Mouse (Mus musculus) hindbrain, embryonic 15.5 days (tissue): ENCODE data around the gene Cirbp. TPM values are rescaled to one million over a fixed set of nuclear protein-coding genes. Genes with fewer than 3 reads are reported as not detected.

Experiments used
- polyA plus RNA-seq: library from polyadenylated mRNA; unstranded; fragments of >200 nt; fragmentation: Nextera tagmentation; extraction: Ambion mirVana; gene quantifications from 2 replicates; pipeline ENCODE4 v1.2.1, GENCODE M21; 2015

Gene Cirbp
- polyA plus RNA-seq, 1 experiment from 2014 or later: 319 TPM

Other genes starting within 250 kb of the Cirbp start
- 2.7 and 3.1 TPM in 2 replicates for gene Kiss1r, start 249.0 kb upstream of the Cirbp start, polyA plus RNA-seq
- 258 and 289 TPM in 2 replicates for gene R3hdm4, start 244.8 kb upstream of the Cirbp start, polyA plus RNA-seq
- 2.9 and 3.2 TPM in 2 replicates for gene Arid3a, start 238.9 kb upstream of the Cirbp start, polyA plus RNA-seq
- gene Wdr18, start 205.8 kb upstream of the Cirbp start, polyA plus RNA-seq: 93.6 and 94.7 TPM in 2 replicates
- 0.29 and 0.34 TPM in 2 replicates for gene Grin3b, start 195.3 kb upstream of the Cirbp start, polyA plus RNA-seq
- gene Tmem259, start 181.7 kb upstream of the Cirbp start, polyA plus RNA-seq: 24.5 and 27.3 TPM in 2 replicates
- 29.4 and 33.6 TPM in 2 replicates for gene Cnn2, start 177.4 kb upstream of the Cirbp start, polyA plus RNA-seq
- gene Abca7, start 169.5 kb upstream of the Cirbp start, polyA plus RNA-seq: 4.8 and 5.4 TPM in 2 replicates
- gene Arhgap45, start 149.3 kb upstream of the Cirbp start, polyA plus RNA-seq: 2.3 and 2.5 TPM in 2 replicates
- 141 and 145 TPM in 2 replicates for gene Polr2e, start 126.2 kb upstream of the Cirbp start, polyA plus RNA-seq
- gene Gpx4, start 118.8 kb upstream of the Cirbp start, polyA plus RNA-seq: 583 and 596 TPM in 2 replicates
- gene Sbno2, start 60.4 kb upstream of the Cirbp start, polyA plus RNA-seq: 12.6 and 12.9 TPM in 2 replicates
- 18.6 and 20.0 TPM in 2 replicates for gene Stk11, start 50.2 kb upstream of the Cirbp start, polyA plus RNA-seq
- 503 and 517 TPM in 2 replicates for gene Atp5d, start 27.4 kb upstream of the Cirbp start, polyA plus RNA-seq
- gene Cbarp, start 25.1 kb upstream of the Cirbp start, polyA plus RNA-seq: 61.4 and 71.3 TPM in 2 replicates
- gene Midn, start 17.7 kb upstream of the Cirbp start, polyA plus RNA-seq: 22.6 and 26.0 TPM in 2 replicates
- 10.1 and 12.7 TPM in 2 replicates for gene 1600002K03Rik, start 7.0 kb downstream of the Cirbp start, polyA plus RNA-seq
- gene Efna2, start 13.5 kb downstream of the Cirbp start, polyA plus RNA-seq: 29.1 and 33.6 TPM in 2 replicates
- 36.5 and 38.6 TPM in 2 replicates for gene Mum1, start 60.4 kb downstream of the Cirbp start, polyA plus RNA-seq
- 311 and 321 TPM in 2 replicates for gene Ndufs7, start 83.1 kb downstream of the Cirbp start, polyA plus RNA-seq
- 24.6 and 28.1 TPM in 2 replicates for gene Gamt, start 95.0 kb downstream of the Cirbp start, polyA plus RNA-seq
- gene Dazap1, start 95.5 kb downstream of the Cirbp start, polyA plus RNA-seq: 46.9 and 51.3 TPM in 2 replicates
- gene Rps15, start 126.5 kb downstream of the Cirbp start, polyA plus RNA-seq: 551 and 587 TPM in 2 replicates
- 175 and 181 TPM in 2 replicates for gene Apc2, start 130.0 kb downstream of the Cirbp start, polyA plus RNA-seq
- 29.8 and 30.1 TPM in 2 replicates for gene 2310011J03Rik, start 154.6 kb downstream of the Cirbp start, polyA plus RNA-seq
- gene Pcsk4, start 163.5 kb downstream of the Cirbp start, polyA plus RNA-seq: 6.1 and 6.7 TPM in 2 replicates
- gene Reep6, start 164.0 kb downstream of the Cirbp start, polyA plus RNA-seq: 5.7 and 7.1 TPM in 2 replicates
- 0.76 and 1.2 TPM in 2 replicates for gene Adamtsl5, start 182.4 kb downstream of the Cirbp start, polyA plus RNA-seq
- gene Plk5, start 190.5 kb downstream of the Cirbp start, polyA plus RNA-seq: 6.1 and 6.4 TPM in 2 replicates
- 18.9 and 19.2 TPM in 2 replicates for gene Mex3d, start 221.7 kb downstream of the Cirbp start, polyA plus RNA-seq
- 213 and 229 TPM in 2 replicates for gene Mbd3, start 233.6 kb downstream of the Cirbp start, polyA plus RNA-seq
- gene Uqcr11, start 240.8 kb downstream of the Cirbp start, polyA plus RNA-seq: 711 and 737 TPM in 2 replicates